Mouse (Mus musculus) CH12.LX (cell line): ENCODE results near the gene Lhfp. TPM values are rescaled to one million over a fixed set of nuclear protein-coding genes. Genes with fewer than 3 reads are reported as not detected.

Experiments used
- DNase-seq: peaks from one replicate; pipeline ENCODE4 v3.0.0-alpha.2; 2013; ENCODE audit errors: extremely low read depth
- H3K27ac ChIP-seq: 2 replicates; pipeline ENCODE4 v1.5.1; 2012; ENCODE audit warnings: low read depth, mild to moderate bottlenecking, control low read depth, moderate library complexity; ENCODE audit not compliant: insufficient read depth
- H3K27me3 ChIP-seq: replicated peaks from 2 replicates; pipeline ENCODE3; 2012; ENCODE audit warnings: inconsistent platforms
- H3K36me3 ChIP-seq, 2 experiments: replicated peaks in 1 of 2; 2 replicates each; pipeline versions ENCODE3 to v1.6.1; 2012; ENCODE audit warnings: inconsistent platforms in 1 of 2, low read length in 1 of 2, mild to moderate bottlenecking in 1 of 2, mixed read lengths in 1 of 2, moderate library complexity in 1 of 2; ENCODE audit not compliant: control insufficient read depth in 1 of 2, insufficient read depth in 1 of 2
- H3K4me1 ChIP-seq, 2 experiments: 2 replicates each; pipeline ENCODE4 v1.6.1; 2012; ENCODE audit warnings: inconsistent platforms in 1 of 2, moderate library complexity in 1 of 2; ENCODE audit not compliant: insufficient read depth in 2 of 2, control insufficient read depth in 1 of 2
- H3K4me2 ChIP-seq: 2 replicates; pipeline ENCODE4 v1.6.1; 2012; ENCODE audit warnings: low read depth, mild to moderate bottlenecking, control low read depth; ENCODE audit not compliant: poor library complexity, insufficient read depth, severe bottlenecking
- H3K4me3 ChIP-seq, 3 experiments: fragments of 150-350 bp in 1 of 3; sonication (generic) in 1 of 3; replicated peaks in 1 of 3; 2 replicates each; pipeline versions ENCODE3 to v1.5.1; 2011 to 2012; ENCODE audit warnings: low read depth in 2 of 3, low read length in 2 of 3, mild to moderate bottlenecking in 2 of 3, moderate library complexity in 2 of 3, control low read depth in 1 of 3, improper control_type of control experiment in 1 of 3, inconsistent platforms in 1 of 3, mixed read lengths in 1 of 3; ENCODE audit not compliant: poor library complexity in 1 of 3
- H3K79me2 ChIP-seq: replicated peaks from 2 replicates; pipeline ENCODE4 v1.6.1; 2012; ENCODE audit warnings: mild to moderate bottlenecking, moderate library complexity; ENCODE audit not compliant: control insufficient read depth, poor library complexity, insufficient read depth, severe bottlenecking; ENCODE audit errors: extremely low read depth
- H3K9ac ChIP-seq: 2 replicates; pipeline ENCODE4 v1.6.1; 2012; ENCODE audit warnings: low read depth, mild to moderate bottlenecking, control low read depth, moderate library complexity; ENCODE audit not compliant: insufficient read depth
- H3K9me3 ChIP-seq: replicated peaks from 2 replicates; pipeline ENCODE3; 2012; ENCODE audit warnings: low read length, inconsistent platforms, mixed read lengths
- BHLHE40 ChIP-seq: IDR thresholded peaks from 2 replicates; pipeline ENCODE4 v1.6.1; 2011; ENCODE audit warnings: mild to moderate bottlenecking, low read depth, low read length, improper control_type of control experiment
- CHD2 ChIP-seq: IDR thresholded peaks from 2 replicates; pipeline ENCODE4 v1.6.1; 2011; ENCODE audit warnings: low read length, improper control_type of control experiment
- CTCF ChIP-seq, 2 experiments: IDR thresholded peaks in 1 of 2; conservative IDR thresholded peaks in 1 of 2; 2 replicates each; pipeline ENCODE4 v1.5.1; 2011 to 2012; ENCODE audit warnings: low read depth in 2 of 2, low read length in 2 of 2, improper control_type of control experiment in 1 of 2, inconsistent platforms in 1 of 2, mild to moderate bottlenecking in 1 of 2, moderate library complexity in 1 of 2
- E2F4 ChIP-seq: IDR thresholded peaks from 2 replicates; pipeline ENCODE4 v1.6.1; 2011; ENCODE audit warnings: low read depth, low read length, improper control_type of control experiment; ENCODE audit not compliant: insufficient replicate concordance
- ELF1 ChIP-seq: IDR thresholded peaks from 2 replicates; pipeline ENCODE4 v1.6.1; 2014; ENCODE audit warnings: low read depth, mild to moderate bottlenecking, inconsistent platforms, low read length, improper control_type of control experiment
- GABPA ChIP-seq: IDR thresholded peaks from 2 replicates; pipeline ENCODE4 v1.6.1; 2012; ENCODE audit warnings: low read depth, low read length, improper control_type of control experiment, inconsistent platforms; ENCODE audit not compliant: insufficient replicate concordance
- IRF4 ChIP-seq: IDR thresholded peaks from 2 replicates; pipeline ENCODE4 v1.6.1; 2014; ENCODE audit warnings: low read depth, mild to moderate bottlenecking, inconsistent platforms, low read length, improper control_type of control experiment
- JUND ChIP-seq: conservative IDR thresholded peaks from 2 replicates; pipeline ENCODE4 v1.6.1; 2011; ENCODE audit warnings: low read depth, low read length, improper control_type of control experiment
- KAT2A ChIP-seq: IDR thresholded peaks from 2 replicates; pipeline ENCODE4 v1.6.1; 2012; ENCODE audit warnings: low read length, improper control_type of control experiment, inconsistent platforms; ENCODE audit not compliant: insufficient replicate concordance
- MAFK ChIP-seq: IDR thresholded peaks from 2 replicates; pipeline ENCODE4 v1.6.1; 2011; ENCODE audit warnings: low read length, improper control_type of control experiment; ENCODE audit not compliant: insufficient replicate concordance
- MAX ChIP-seq: IDR thresholded peaks from 2 replicates; pipeline ENCODE4 v1.6.1; 2011; ENCODE audit warnings: low read length, improper control_type of control experiment
- MAZ ChIP-seq: IDR thresholded peaks from 2 replicates; pipeline ENCODE4 v1.6.1; 2012; ENCODE audit warnings: low read depth, mild to moderate bottlenecking, inconsistent platforms, low read length, improper control_type of control experiment, moderate library complexity
- MXI1 ChIP-seq: IDR thresholded peaks from 2 replicates; pipeline ENCODE4 v1.6.1; 2011; ENCODE audit warnings: mild to moderate bottlenecking, low read depth, low read length, improper control_type of control experiment
- NELFE ChIP-seq: IDR thresholded peaks from 2 replicates; pipeline ENCODE4 v1.6.1; 2011; ENCODE audit warnings: low read depth, low read length, improper control_type of control experiment
- PAX5 ChIP-seq: IDR thresholded peaks from 2 replicates; pipeline ENCODE4 v1.6.1; 2012; ENCODE audit warnings: low read length, inconsistent platforms, mixed read lengths
- POLR2A ChIP-seq: IDR thresholded peaks from 2 replicates; pipeline ENCODE4 v1.6.1; 2011; ENCODE audit warnings: low read depth, mild to moderate bottlenecking, improper control_type of control experiment, low read length
- POLR2AphosphoS2 ChIP-seq: IDR thresholded peaks from 2 replicates; pipeline ENCODE4 v1.6.1; 2011; ENCODE audit warnings: low read depth, low read length, improper control_type of control experiment
- RAD21 ChIP-seq: IDR thresholded peaks from 2 replicates; pipeline ENCODE4 v1.6.1; 2011; ENCODE audit warnings: low read depth, mild to moderate bottlenecking, low read length, improper control_type of control experiment, moderate library complexity
- RCOR1 ChIP-seq: conservative IDR thresholded peaks from 2 replicates; pipeline ENCODE4 v1.6.1; 2012; ENCODE audit warnings: low read depth, mild to moderate bottlenecking, inconsistent platforms, low read length, improper control_type of control experiment
- TBP ChIP-seq: conservative IDR thresholded peaks from 2 replicates; pipeline ENCODE4 v1.6.1; 2011; ENCODE audit warnings: low read depth, low read length, improper control_type of control experiment
- UBTF ChIP-seq: IDR thresholded peaks from 2 replicates; pipeline ENCODE4 v1.6.1; 2012; ENCODE audit warnings: low read depth, mild to moderate bottlenecking, inconsistent platforms, low read length, improper control_type of control experiment, moderate library complexity
- USF1 ChIP-seq: IDR thresholded peaks from 2 replicates; pipeline ENCODE4 v1.6.1; 2014; ENCODE audit warnings: low read depth, mild to moderate bottlenecking, inconsistent platforms, low read length, improper control_type of control experiment
- USF2 ChIP-seq: conservative IDR thresholded peaks from 2 replicates; pipeline ENCODE4 v1.6.1; 2011; ENCODE audit warnings: low read depth, low read length, improper control_type of control experiment
- ZKSCAN1 ChIP-seq: IDR thresholded peaks from 2 replicates; pipeline ENCODE4 v1.6.1; 2012; ENCODE audit warnings: low read depth, inconsistent platforms, low read length, improper control_type of control experiment, borderline replicate concordance
- ZNF384 ChIP-seq: IDR thresholded peaks from 2 replicates; pipeline ENCODE4 v1.6.1; 2012; ENCODE audit warnings: low read depth, low read length, improper control_type of control experiment, inconsistent platforms
- dilution Hi-C: fragments of 300-500 bp; cut with MboI; formaldehyde crosslinking; loops from 2 replicates; pipeline ENCODE4 v1.14.3; 2020; ENCODE audit warnings: low sequenced_read_pairs; ENCODE audit not compliant: extremely low pct_unique_long_range_greater_than_20kb, extremely low pct_ligation_motif_present
- in situ Hi-C: fragments of 300-500 bp; cut with MboI; formaldehyde crosslinking; loops from 3 replicates; pipeline ENCODE4 v1.14.3; 2019; ENCODE audit warnings: low sequenced_read_pairs, low pct_ligation_motif_present, low pct_unique_long_range_greater_than_20kb, mixed read lengths
- polyA plus RNA-seq: library from polyadenylated mRNA; unstranded; fragments of >175 nt; gene quantifications from 2 replicates; pipeline ENCODE4 v1.2.1, GENCODE M21; 2012; ENCODE audit warnings: low read depth; ENCODE audit not compliant: insufficient read length
- total RNA-seq, 2 experiments: library from RNA; depleted of rRNA; stranded (reverse); fragments of 300-350 nt in 1 of 2; fragments of >200 nt in 1 of 2; gene quantifications; 2 replicates each; pipeline ENCODE4 v1.2.3; 2012 to 2014

The Lhfp gene
- total and polyA plus RNA-seq, 3 experiments: not detected

- Histone ChIP-seq H3K9me3 (no peaks in the 10 kb centered on the region), H3K27ac (no peak overlapping the region), H3K4me3 (no peak overlapping the region), H3K36me3 (no peaks in the 10 kb centered on the region), H3K4me2 (no peak overlapping the region), H3K27me3 (no peaks in the 10 kb centered on the region), H3K4me1 (no peaks in the 10 kb centered on the region), H3K79me2 (no peaks in the 10 kb centered on the region)
- in situ Hi-C loops: no loop called here
- no peak for DNase-seq
- dilution Hi-C loops: no loop called here
- TF ChIP-seq ELF1 (no peak), NELFE (no peak), USF1 (no peak), CTCF (conservative IDR thresholded peaks at IDR 0.05 in 1 of 2, IDR thresholded peaks at IDR 0.05 in 1 of 2; ENCODE audit: low read depth in 2 of 2, low read length in 2 of 2) (no peak), IRF4 (no peak), MAFK (no peak), USF2 (no peak), E2F4 (no peak), BHLHE40 (no peak), MXI1 (no peak), JUND (no peak), PAX5 (no peak), ZKSCAN1 (no peak), MAX (no peak), GABPA (no peak)
- TF ChIP-seq, all 38 proteins: peak for 0
- no peak overlapping the region for H3K9ac ChIP-seq
Measured at GRCm38 (mm10) chr3:53145946-53146345, 104.6 kb downstream of the Lhfp start.

- Histone ChIP-seq H3K9ac (no peak overlapping the region), H3K36me3 (no peaks in the 10 kb centered on the region), H3K4me1 (no peaks in the 10 kb centered on the region), H3K4me3 (no peak overlapping the region), H3K79me2 (no peaks in the 10 kb centered on the region), H3K4me2 (no peak overlapping the region), H3K27ac (no peak overlapping the region), H3K27me3 (no peaks in the 10 kb centered on the region), H3K9me3 (no peaks in the 10 kb centered on the region)
- TF ChIP-seq RCOR1 (no peak), USF2 (no peak), TBP (no peak), USF1 (no peak), POLR2AphosphoS2 (no peak), NELFE (no peak), POLR2A (no peak), RAD21 (no peak), PAX5 (no peak), UBTF (no peak), KAT2A (no peak), ZNF384 (no peak), MAZ (no peak), ZKSCAN1 (no peak), CTCF (conservative IDR thresholded peaks at IDR 0.05 in 1 of 2, IDR thresholded peaks at IDR 0.05 in 1 of 2; ENCODE audit: low read depth in 2 of 2, low read length in 2 of 2) (no peak), BHLHE40 (no peak), CHD2 (no peak)
- in situ Hi-C loops: no loop called here
- peak; percentile 35 for DNase-seq
- dilution Hi-C loops: no loop called here
Measured at GRCm38 (mm10) chr3:53147001-53147400, 105.7 kb downstream of the Lhfp start.
